Mouse (Mus musculus) liver, embryonic 14.5 days (tissue): ENCODE measurements around the gene Entpd7.

Experiments used
- CTCF ChIP-seq: IDR thresholded peaks from 2 replicates; pipeline ENCODE4 v1.5.1; 2016; ENCODE audit warnings: antibody characterized with exemption, low read depth, control low read depth
- EP300 ChIP-seq: IDR thresholded peaks from 2 replicates; pipeline ENCODE4 v1.6.1; 2016; ENCODE audit warnings: antibody characterized with exemption, low read depth

DNA sequence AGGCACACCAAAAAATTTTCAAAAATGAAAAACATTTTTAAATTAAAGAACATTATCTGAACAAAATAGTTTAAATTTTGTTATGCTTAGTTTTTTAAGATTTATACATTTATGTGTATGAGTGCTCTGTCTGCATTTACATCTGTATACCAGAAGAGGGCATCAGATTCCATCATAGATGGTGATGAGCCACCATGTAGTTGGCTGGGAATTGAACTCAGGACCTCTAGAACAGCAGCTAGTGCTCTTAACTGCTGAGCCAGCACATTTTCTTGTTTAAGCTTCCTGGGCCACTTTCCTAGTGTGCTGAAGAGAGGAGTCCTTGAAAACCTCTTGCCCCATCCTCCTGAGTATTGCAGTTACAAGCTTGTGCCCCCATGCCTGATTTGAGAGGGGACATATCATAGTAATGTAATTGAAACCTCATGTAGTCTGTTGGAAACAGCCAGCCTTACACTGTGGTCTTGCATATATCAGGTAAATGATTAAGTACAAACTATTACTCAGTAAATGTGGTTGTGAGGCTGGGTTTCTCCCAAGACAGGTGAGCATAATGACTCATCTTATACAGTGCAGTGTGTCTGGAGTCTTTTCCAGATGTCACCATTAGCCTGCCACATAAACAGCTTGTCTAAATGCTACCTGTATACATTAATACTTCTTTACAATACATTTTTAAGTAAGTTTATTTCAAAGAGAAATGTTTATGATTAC lies 72.2 kb downstream of the Entpd7 start:
- TF ChIP-seq CTCF (no peak), EP300 (no peak)
